Mouse (Mus musculus): ENCODE results near the gene Rrnad1.
A peak's percentile ranks its signal among the peaks of the same experiment; 100 is the strongest.

- TF ChIP-seq CTCF (IDR thresholded peaks at IDR 0.05; ENCODE audit: low read depth) = peak; percentile 65
- no peak for TF ChIP-seq EP300 (IDR thresholded peaks at IDR 0.05; ENCODE audit: low read depth)
Observed at GRCm38 (mm10) chr3:87970184-87970938, 39.8 kb upstream of the Rrnad1 start.

All from liver, embryonic 14.5 days (tissue).